Mouse (Mus musculus) NIH3T3 (cell line): ENCODE results near the gene R3hdm2.

ENCODE experiments used
- DNase-seq: peaks from one replicate; pipeline ENCODE4 v3.0.0-alpha.2; 2012; ENCODE audit warnings: low read depth

The R3hdm2 gene

GRCm38 (mm10) chr10:127353909-127354895 is 25.9 kb upstream of the R3hdm2 start, which contains the start of gene Inhbe:
TSS of gene Inhbe (minus strand) at chr10:127354411.
- DNase-seq = peak; percentile 29

- DNase-seq = no peak
Measured at GRCm38 (mm10) chr10:127355336-127355735, 24.8 kb upstream of the R3hdm2 start.

- no peak for DNase-seq
Measured at GRCm38 (mm10) chr10:127360714-127361113, 19.4 kb upstream of the R3hdm2 start.

GRCm38 (mm10) chr10:127367116-127367515 is 13.0 kb upstream of the R3hdm2 start:
- no peak for DNase-seq

- no peak for DNase-seq
Measured at GRCm38 (mm10) chr10:127368273-127368672, 11.9 kb upstream of the R3hdm2 start.

GRCm38 (mm10) chr10:127369834-127370820 is 10.0 kb upstream of the R3hdm2 start, which contains the start of gene Inhbc:
TSS of gene Inhbc (minus strand) at chr10:127370431.
- DNase-seq = no peak

GRCm38 (mm10) chr10:127371023-127371422 is 9.1 kb upstream of the R3hdm2 start:
- no peak for DNase-seq

- DNase-seq = no peak
Measured at GRCm38 (mm10) chr10:127377700-127378099, 2.4 kb upstream of the R3hdm2 start.

GRCm38 (mm10) chr10:127379654-127380053 is 473 bp upstream of the R3hdm2 start:
- DNase-seq = no peak

GRCm38 (mm10) chr10:127380767-127381742 is 928 bp downstream of the R3hdm2 start:
- DNase-seq = peak; percentile 79

GRCm38 (mm10) chr10:127381743-127382134 is 1.6 kb downstream of the R3hdm2 start:
- no peak for DNase-seq

- DNase-seq = no peak
Measured at GRCm38 (mm10) chr10:127391774-127392173, 11.6 kb downstream of the R3hdm2 start.

- DNase-seq = no peak
Measured at GRCm38 (mm10) chr10:127404701-127405100, 24.6 kb downstream of the R3hdm2 start.

- no peak for DNase-seq
Measured at GRCm38 (mm10) chr10:127407391-127407790, 27.3 kb downstream of the R3hdm2 start.

GRCm38 (mm10) chr10:127412101-127412500 is 32.0 kb downstream of the R3hdm2 start:
- no peak for DNase-seq

GRCm38 (mm10) chr10:127412776-127413175 is 32.6 kb downstream of the R3hdm2 start:
- peak; percentile 59 for DNase-seq

GRCm38 (mm10) chr10:127413585-127413984 is 33.5 kb downstream of the R3hdm2 start:
- no peak for DNase-seq

GRCm38 (mm10) chr10:127414141-127414540 is 34.0 kb downstream of the R3hdm2 start:
- DNase-seq = no peak

GRCm38 (mm10) chr10:127420131-127420530 is 40.0 kb downstream of the R3hdm2 start:
- DNase-seq = no peak

GRCm38 (mm10) chr10:127420676-127421353 is 40.7 kb downstream of the R3hdm2 start:
- DNase-seq = peak; percentile 40
